Mouse (Mus musculus) left cerebral cortex, postnatal 14 days (tissue): ENCODE measurements around the gene Nipa2. TPM values are rescaled to one million over a fixed set of nuclear protein-coding genes. Genes with fewer than 3 reads are reported as not detected.
"Not testable (repeated sequence)": the region's sequence is repeated elsewhere in the genome, so short reads cannot be mapped to it uniquely, and the experiment has no call there.

Source experiments
- DNase-seq, 2 experiments: peaks; one replicate each; pipeline ENCODE4 v3.0.0; 2021 to 2022; ENCODE audit warnings: low spot score in 2 of 2, mixed read lengths in 1 of 2
- intact Hi-C: fragments of 180-260 bp; cut with DNase I; formaldehyde crosslinking; loops from one replicate; pipeline ENCODE4 v1.15.1; 2025
- total RNA-seq, 2 experiments: library from RNA; stranded (reverse); gene quantifications; 2 replicates each; pipeline ENCODE4 v1.2.3; 2021

Gene Nipa2
- total RNA-seq, 2 experiments from 2014 or later: 52.6 to 64.8 TPM

- intact Hi-C loops: no loop called here
- DNase-seq: no peak
These were observed 4.4 kb downstream of the Nipa2 start for GRCm38 (mm10) chr7:55957916-55958315.

- intact Hi-C loops: no loop called here
- DNase-seq: no peak
These were observed 5.1 kb downstream of the Nipa2 start for GRCm38 (mm10) chr7:55957178-55957577.

GRCm38 (mm10) chr7:55956054-55956453, 6.2 kb downstream of the Nipa2 start:
- intact Hi-C loops: no loop called here

DNA sequence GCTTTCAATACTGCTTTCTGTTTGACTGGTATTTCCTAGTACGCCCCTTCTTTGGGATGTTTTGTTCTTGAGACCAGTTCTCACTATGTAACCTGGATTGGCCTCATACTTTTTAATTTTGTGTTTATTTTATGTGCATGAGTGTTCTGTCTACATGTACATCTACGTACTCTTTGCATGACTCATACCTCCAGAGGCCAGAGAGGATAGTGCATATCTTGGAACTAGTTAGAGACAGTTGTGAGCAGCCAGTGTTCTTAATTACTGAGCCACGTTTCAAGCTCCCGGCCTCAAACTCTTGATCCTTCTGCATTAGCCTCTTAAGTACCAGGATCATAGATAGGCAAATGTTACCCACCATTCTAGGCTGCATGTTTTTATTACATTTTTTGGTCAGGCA, 23.9 kb downstream of the Nipa2 start:
- intact Hi-C loops: no loop called here
- no peak for DNase-seq

More at GRCm38 (mm10) chr7:55956054-55956453, 6.2 kb downstream of the Nipa2 start:
- no peak for DNase-seq

DNA sequence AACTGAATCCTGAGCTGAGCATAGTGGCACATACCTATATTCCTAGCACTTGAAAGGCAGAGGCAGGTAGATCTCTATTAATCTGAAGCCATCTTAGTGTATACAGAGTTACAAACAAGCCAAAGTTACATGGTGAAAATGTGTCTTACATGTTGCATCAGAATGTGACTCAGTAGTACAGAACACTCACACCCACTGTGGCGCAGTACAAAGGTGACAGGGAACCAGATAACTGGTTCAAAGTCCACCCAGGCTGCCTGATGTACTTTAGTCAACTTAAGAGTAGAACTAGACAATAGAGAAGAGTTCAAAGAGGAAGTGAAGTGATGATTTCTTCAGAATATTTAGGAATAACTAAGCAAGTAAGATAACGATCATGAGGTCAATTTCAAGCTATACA, 27.3 kb downstream of the Nipa2 start:
- no peak for DNase-seq
- intact Hi-C loops: no loop called here

DNA sequence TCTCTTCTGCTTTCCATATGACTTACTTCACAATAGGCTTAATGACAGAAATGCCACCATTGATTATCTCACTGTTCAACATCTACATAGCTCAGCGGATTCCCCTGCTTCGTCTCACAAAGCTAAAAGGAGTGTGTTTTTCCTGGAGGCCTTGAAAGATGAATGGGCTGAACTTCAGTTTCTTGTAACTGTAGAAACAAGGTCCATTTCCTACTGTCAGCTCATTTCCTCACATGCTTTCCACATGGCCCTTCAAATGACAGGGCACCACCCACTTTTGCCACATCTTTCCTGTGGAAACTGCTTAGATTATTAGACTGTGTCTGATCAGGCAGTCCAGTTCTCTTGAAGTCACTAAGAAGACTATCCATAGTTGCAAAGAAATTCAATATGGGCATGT, 33.6 kb downstream of the Nipa2 start:
- intact Hi-C loops: no loop called here
- DNase-seq: no peak

GRCm38 (mm10) chr7:55927262-55927661, 35.0 kb downstream of the Nipa2 start:
- DNase-seq: no peak
- intact Hi-C loops: no loop called here

DNA sequence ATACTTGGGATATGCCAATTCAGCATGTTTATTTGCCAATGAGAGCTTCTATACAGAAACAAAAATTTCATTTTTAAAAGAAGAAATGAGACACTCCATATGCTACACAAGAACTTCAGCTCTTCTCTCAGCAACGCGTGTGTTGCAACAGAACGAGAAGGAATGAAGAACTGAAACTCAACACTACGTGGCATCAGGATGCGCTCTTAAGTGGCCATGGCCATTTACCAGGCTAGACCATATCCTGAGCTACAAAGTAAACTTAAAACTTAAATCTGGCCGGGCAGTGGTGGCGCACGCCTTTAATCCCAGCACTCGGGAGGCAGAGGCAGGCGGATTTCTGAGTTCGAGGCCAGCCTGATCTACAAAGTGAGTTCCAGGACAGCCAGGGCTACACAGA, 43.9 kb downstream of the Nipa2 start:
- intact Hi-C loops, DNase-seq: not testable (repeated sequence)

DNA sequence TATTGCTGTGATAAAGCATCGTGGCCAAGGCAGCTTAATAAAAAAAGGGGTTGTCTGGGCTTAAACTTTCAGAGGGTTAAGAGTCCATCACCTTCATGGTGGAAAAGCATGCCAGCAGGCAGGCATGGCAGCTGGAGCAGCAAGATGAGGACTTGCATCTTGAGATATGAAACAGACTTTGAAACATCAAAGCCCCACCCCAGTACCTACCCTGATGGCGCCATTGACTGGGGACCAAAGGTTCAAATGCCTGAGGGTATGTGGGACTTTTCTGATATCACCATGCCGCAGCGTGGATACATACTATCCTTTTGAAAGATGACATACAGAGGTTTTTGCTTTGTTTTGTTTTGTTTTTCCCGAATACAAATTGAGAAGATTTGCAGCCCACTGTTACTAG, 50.2 kb downstream of the Nipa2 start:
- intact Hi-C loops: no loop called here
- no peak for DNase-seq

- DNase-seq: peak; percentile 31 to 46
These were observed 50.9 kb downstream of the Nipa2 start for GRCm38 (mm10) chr7:55911371-55911770.

GRCm38 (mm10) chr7:55910356-55910755, 51.9 kb downstream of the Nipa2 start:
- DNase-seq: no peak
- intact Hi-C loops: no loop called here

More at GRCm38 (mm10) chr7:55911371-55911770, 50.9 kb downstream of the Nipa2 start:
- intact Hi-C loops: no loop called here

- intact Hi-C loops: loop anchor here (10.0 kb wide), 1 partner anchor 105 kb away; no protein-coding TSS in a partner anchor
- DNase-seq: no peak
These were observed 52.8 kb downstream of the Nipa2 start for GRCm38 (mm10) chr7:55909519-55909918.

DNA sequence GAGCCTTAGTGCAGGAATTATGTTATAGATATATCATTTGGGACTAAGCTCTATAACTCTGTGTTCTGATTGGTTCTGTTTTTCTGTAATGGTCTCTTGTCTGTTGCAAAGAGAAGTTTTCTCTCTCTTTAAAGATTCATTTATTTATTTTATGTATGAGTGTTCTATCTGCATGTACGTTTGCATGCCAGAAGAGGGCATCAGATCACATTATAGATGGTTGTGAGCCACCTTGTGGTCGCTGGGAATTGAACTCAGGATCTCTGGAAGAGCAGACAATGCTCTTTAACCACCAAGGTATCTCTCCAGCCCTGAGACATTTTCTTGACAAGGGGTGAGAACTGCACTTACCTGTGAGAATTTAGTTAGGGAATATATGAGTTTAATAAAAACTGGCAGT, 56.8 kb downstream of the Nipa2 start:
- intact Hi-C loops: loop anchor here (10.0 kb wide), 1 partner anchor 101 kb away; no protein-coding TSS in a partner anchor
- DNase-seq: no peak

- DNase-seq: no peak
- intact Hi-C loops: loop anchor here (10.0 kb wide), 1 partner anchor 99 kb away; no protein-coding TSS in a partner anchor
These were observed 58.5 kb downstream of the Nipa2 start for GRCm38 (mm10) chr7:55903766-55904165.

DNA sequence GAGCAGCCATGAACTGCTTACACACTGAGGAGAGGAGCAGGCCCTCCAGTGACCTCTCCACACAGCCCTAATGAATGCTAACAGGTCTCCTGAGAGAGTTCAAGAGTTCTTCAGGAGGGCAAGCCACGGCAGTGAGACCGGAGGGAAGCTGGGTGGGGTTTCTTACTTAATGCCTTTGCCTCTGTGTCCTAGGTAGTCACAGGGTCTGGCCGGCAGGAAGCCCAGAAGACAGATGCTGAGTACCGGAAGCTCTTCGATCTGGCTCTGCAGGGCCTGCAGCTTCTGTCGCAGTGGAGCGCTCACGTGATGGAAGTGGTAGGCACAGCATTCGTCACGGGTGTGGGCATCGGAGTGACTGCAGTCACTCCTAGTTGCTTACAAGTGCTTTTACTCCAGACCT, 70.5 kb downstream of the Nipa2 start:
- intact Hi-C loops: no loop called here
- peak; percentile 19 to 29 for DNase-seq

DNA sequence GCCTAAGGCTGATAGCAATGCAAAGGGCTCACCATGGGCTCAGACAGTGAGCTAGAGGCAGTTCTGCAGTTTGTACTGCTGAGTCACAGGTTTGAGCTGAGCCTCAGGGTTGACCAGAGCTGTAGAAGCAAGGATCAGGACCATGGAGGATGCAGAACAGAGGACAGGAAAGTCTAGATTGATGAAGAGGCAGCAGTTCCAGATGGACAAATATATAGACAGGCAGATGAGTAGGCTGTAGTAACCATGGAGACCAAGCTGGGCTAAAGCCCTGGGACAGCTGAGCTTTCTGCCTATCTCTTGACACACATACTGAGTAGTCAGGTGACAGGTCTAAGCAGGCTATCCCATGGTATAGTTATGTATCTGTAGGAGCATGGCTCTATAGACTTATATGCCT, 71.5 kb downstream of the Nipa2 start:
- intact Hi-C loops: no loop called here
- peak in 1 of 2 experiments; percentile 26 for DNase-seq

- intact Hi-C loops: no loop called here
- no peak for DNase-seq
These were observed 72.3 kb downstream of the Nipa2 start for GRCm38 (mm10) chr7:55889996-55890395.

GRCm38 (mm10) chr7:55888603-55889002, 73.7 kb downstream of the Nipa2 start:
- intact Hi-C loops: no loop called here
- DNase-seq: no peak
